Mouse (Mus musculus) kidney, postnatal 25 days (tissue): ENCODE results near the gene Gm49601.

ENCODE experiments used
- DNase-seq, 2 experiments: peaks; one replicate each; pipeline ENCODE4 v3.0.0; 2021; ENCODE audit warnings: mixed read lengths in 2 of 2

The Gm49601 gene

GRCm38 (mm10) chr16:18629390-18630231 lies 3.4 kb upstream of the Gm49601 start, which contains the start of gene Sept5:
Gene Sept5 (minus strand): TSS chr16:18629954.
- peak; percentile 59 to 76 for DNase-seq

GRCm38 (mm10) chr16:18628948-18629340 lies 2.7 kb upstream of the Gm49601 start:
- DNase-seq, result no peak

GRCm38 (mm10) chr16:18628206-18628947 lies 2.1 kb upstream of the Gm49601 start:
- peak in 1 of 2 experiments; percentile 29 for DNase-seq

- DNase-seq, result peak in 1 of 2 experiments; percentile 29
These were observed 936 bp upstream of the Gm49601 start for GRCm38 (mm10) chr16:18627163-18627562.

- DNase-seq, result peak in 1 of 2 experiments; percentile 14
These were observed 376 bp downstream of the Gm49601 start for GRCm38 (mm10) chr16:18625791-18626311.

- no peak for DNase-seq
These were observed 1.1 kb downstream of the Gm49601 start for GRCm38 (mm10) chr16:18625097-18625496.

GRCm38 (mm10) chr16:18624641-18625040 lies 1.6 kb downstream of the Gm49601 start:
- no peak for DNase-seq

- no peak for DNase-seq
These were observed 2.3 kb downstream of the Gm49601 start for GRCm38 (mm10) chr16:18623751-18624540.

GRCm38 (mm10) chr16:18622916-18623750 lies 3.1 kb downstream of the Gm49601 start:
- no peak for DNase-seq

- no peak for DNase-seq
These were observed 4.2 kb downstream of the Gm49601 start, which contains the start of gene Gp1bb for GRCm38 (mm10) chr16:18622019-18622418. Gene Gp1bb (minus strand): TSS chr16:18622403.

GRCm38 (mm10) chr16:18621362-18622001 lies 4.7 kb downstream of the Gm49601 start:
- no peak for DNase-seq

- no peak for DNase-seq
These were observed 5.4 kb downstream of the Gm49601 start for GRCm38 (mm10) chr16:18620601-18621361.

- DNase-seq, result no peak
These were observed 6.0 kb downstream of the Gm49601 start for GRCm38 (mm10) chr16:18620201-18620600.

- no peak for DNase-seq
These were observed 7.1 kb downstream of the Gm49601 start for GRCm38 (mm10) chr16:18619110-18619509.

- DNase-seq, result no peak
These were observed 7.9 kb downstream of the Gm49601 start for GRCm38 (mm10) chr16:18618297-18618696.

- peak; percentile 85 to 90 for DNase-seq
These were observed 8.7 kb downstream of the Gm49601 start for GRCm38 (mm10) chr16:18617370-18618065.

GRCm38 (mm10) chr16:18613301-18613700 lies 12.9 kb downstream of the Gm49601 start:
- no peak for DNase-seq

- no peak for DNase-seq
These were observed 14.5 kb downstream of the Gm49601 start for GRCm38 (mm10) chr16:18611752-18612151.

- no peak for DNase-seq
These were observed 17.1 kb downstream of the Gm49601 start for GRCm38 (mm10) chr16:18609099-18609498.

GRCm38 (mm10) chr16:18608226-18608625 lies 18.0 kb downstream of the Gm49601 start:
- no peak for DNase-seq
